Mouse (Mus musculus): Measurements from ENCODE around the gene Atrip. TPM values are rescaled to one million over a fixed set of nuclear protein-coding genes. Genes with fewer than 3 reads are reported as not detected.

Gene Atrip
- 3.4 and 6.5 TPM in 2 replicates for total RNA-seq (2015; ENCODE audit: low replicate concordance)
- 11.0 and 12.6 TPM in 2 replicates for total RNA-seq (2017; ENCODE audit: low replicate concordance)

DNA sequence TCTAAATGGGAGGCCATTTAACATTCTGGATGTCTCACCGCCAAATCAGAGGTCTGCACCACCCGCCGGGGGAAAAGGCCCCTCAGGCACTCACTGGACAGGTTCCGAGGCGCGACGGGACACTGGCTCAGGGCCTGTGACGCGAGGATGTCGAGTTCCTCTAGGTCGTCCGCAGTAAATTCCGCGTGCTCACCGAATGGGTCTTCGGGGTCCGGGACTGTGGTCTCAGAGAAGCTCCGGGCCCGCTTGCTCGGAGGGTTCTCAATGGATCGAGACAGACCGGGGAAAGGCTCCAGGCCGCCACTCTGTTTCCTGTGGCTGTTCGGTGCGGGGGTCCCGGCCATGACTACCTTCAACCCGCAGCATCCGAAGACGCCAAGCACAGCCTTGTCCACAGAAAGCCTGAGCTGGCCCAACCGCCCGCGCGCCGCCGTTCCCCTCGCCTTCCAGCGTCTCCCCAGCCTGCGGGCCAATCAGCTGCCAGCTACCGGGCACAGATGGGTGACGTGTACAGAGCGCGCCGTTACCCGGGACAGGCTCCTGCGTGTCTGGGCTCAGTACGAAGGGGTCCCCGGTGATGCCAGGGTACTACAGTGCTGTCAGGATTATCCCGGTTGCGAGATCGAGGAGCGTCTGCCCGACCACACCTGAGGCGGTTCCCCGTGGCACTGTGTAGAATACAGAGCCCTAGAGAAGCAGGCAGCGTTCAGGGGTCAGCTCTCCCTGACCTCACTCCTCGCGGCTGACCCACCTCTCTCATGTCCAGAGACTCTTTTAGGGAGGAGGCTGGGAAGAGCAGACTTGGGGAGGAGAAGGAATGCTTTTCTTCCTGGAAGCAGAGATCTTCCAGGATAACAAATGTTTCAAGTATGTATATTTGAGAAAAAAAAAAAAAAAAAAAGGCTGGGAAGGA lies at the start of gene Atrip:
Gene Atrip, minus strand, starts transcription at position 464 of the 913 bp plus-strand sequence.
- peak; percentile 100 for ATAC-seq (replicated peaks; ENCODE audit: low FRiP score, poor library complexity, severe bottlenecking)

- no peak for ATAC-seq (replicated peaks; ENCODE audit: low FRiP score, poor library complexity, severe bottlenecking)
Measured at GRCm38 (mm10) chr9:109123266-109123665, 49.3 kb upstream of the Atrip start.

- no peak for ATAC-seq (replicated peaks; ENCODE audit: low FRiP score, poor library complexity, severe bottlenecking)
Measured at GRCm38 (mm10) chr9:109122553-109123085, 48.7 kb upstream of the Atrip start.

GRCm38 (mm10) chr9:109120956-109121355 lies 47.0 kb upstream of the Atrip start:
- ATAC-seq (replicated peaks; ENCODE audit: low FRiP score, poor library complexity, severe bottlenecking), result no peak

DNA sequence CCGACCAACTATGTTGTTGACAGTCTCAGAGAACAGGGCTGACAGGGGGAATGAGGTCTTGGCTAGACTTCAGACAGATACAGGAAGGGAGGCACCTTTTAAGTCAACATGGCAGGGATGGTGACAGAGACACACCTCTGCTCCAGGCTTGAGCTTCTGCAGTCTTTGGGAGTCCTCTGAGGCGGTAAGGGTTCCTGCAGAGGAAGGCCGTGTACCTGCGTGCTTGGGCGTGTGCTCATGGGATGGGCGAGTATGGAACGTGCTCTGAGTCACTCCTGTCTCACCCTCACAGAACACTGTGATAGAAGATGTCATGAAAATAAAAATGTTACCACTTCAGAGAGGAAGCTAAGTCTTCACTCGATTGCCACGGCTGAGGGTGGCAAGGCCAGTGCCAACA lies 45.6 kb upstream of the Atrip start:
- no peak for ATAC-seq (replicated peaks; ENCODE audit: low FRiP score, poor library complexity, severe bottlenecking)

DNA sequence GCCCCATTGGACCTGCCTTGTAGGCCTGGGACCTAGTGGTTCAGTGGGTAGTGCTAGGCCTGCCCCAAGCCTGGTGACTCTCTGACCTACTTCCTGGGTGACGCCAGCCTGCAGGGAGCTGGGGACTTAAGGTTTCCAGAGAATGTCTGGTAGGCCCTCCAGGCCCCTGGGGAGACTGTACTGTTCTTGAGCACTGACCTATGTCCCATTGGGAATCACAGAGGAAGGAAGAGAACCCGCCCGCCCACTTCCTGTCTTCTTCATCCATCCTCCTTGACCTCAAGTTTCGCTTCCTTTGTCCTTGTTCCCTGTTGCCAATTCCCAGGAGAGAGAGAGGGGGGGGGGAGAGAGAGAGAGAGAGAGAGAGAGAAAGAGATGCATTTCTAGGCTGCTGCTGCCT lies 44.2 kb upstream of the Atrip start:
- no peak for ATAC-seq (replicated peaks; ENCODE audit: low FRiP score, poor library complexity, severe bottlenecking)

DNA sequence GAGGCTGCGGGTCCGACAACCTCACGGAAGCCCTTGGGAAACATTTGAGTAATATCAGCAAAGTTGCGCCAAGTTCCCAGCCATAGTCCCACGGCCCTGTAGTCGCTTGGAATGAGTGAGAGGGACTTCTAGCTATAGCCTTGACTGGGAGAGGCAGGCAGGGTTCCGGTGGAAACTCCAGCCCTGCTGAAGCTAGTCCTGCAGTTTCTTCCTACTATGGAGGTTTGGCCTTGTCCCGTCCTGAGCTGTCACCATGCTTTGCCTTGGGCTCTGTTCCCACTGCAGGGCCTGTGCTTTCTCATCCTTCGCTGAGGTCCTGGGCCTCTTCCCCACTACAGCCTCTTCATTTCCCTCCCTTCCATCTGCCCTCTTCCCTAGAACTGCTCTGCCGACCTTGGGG lies 42.3 kb upstream of the Atrip start:
- ATAC-seq (replicated peaks; ENCODE audit: low FRiP score, poor library complexity, severe bottlenecking), result no peak

DNA sequence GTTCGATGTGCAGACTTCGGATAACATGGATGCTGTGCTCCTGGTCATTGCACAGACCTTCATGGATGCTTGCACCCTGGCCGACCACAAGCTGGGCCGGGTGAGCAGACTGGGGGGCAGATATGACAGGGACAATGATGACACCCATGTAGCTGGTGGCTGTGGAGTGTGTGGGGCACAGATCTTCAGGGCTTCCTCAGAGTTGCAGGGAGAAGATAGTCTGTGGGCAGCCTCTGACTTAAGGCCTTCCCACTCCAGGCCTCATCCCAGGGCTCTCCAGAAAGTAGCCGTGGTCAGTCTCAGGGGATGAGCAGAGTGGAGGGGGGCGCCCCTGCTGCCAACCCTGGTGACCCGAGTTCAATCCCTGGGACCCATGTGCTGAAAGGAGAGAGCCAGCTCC lies 40.9 kb upstream of the Atrip start:
- ATAC-seq (replicated peaks; ENCODE audit: low FRiP score, poor library complexity, severe bottlenecking), result no peak

- ATAC-seq (replicated peaks; ENCODE audit: low FRiP score, poor library complexity, severe bottlenecking), result no peak
Measured at GRCm38 (mm10) chr9:109114276-109114675, 40.4 kb upstream of the Atrip start.

- no peak for ATAC-seq (replicated peaks; ENCODE audit: low FRiP score, poor library complexity, severe bottlenecking)
Measured at GRCm38 (mm10) chr9:109113331-109113730, 39.4 kb upstream of the Atrip start.

- no peak for ATAC-seq (replicated peaks; ENCODE audit: low FRiP score, poor library complexity, severe bottlenecking)
Measured at GRCm38 (mm10) chr9:109111591-109111990, 37.7 kb upstream of the Atrip start.

- no peak for ATAC-seq (replicated peaks; ENCODE audit: low FRiP score, poor library complexity, severe bottlenecking)
Measured at GRCm38 (mm10) chr9:109111101-109111500, 37.2 kb upstream of the Atrip start.

DNA sequence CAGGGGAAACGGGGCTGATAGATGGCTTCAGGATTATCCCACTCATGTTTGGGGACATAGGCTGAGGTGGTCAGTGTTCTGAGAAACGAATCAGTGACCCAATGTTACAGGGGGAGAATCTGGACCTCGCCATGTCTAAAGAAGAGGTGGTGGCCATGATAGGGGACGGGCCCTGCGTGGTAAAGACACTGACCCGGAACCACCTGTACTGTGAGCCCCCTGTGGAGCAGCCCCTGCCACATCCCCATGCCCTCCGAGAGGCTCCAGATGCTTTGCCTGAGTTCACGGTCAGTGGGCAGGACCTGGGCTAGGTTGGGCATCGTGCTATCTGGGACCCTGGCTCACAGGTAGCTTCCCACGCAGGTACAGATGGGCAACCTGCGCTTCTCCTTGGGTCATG lies 36.3 kb upstream of the Atrip start:
- ATAC-seq (replicated peaks; ENCODE audit: low FRiP score, poor library complexity, severe bottlenecking), result no peak

DNA sequence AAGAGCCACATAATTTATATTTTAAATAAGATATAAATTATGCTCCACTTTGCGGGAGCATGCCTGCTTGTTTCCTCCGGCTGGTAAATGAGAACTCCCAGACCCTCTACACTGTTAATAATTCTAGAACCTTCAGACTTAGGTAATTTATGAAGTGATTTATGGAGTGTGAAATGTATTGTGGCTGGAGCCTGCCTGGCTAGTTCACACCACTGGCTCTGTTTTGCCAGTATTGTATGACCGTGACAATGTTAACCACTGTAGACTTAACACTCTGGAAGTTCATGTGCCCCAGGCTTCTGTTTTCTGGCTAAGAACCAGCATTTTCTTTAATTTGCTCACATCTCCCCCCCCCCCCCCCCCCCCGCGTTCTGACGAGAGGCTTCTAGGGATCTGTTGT lies 33.4 kb upstream of the Atrip start:
- ATAC-seq (replicated peaks; ENCODE audit: low FRiP score, poor library complexity, severe bottlenecking), result no peak

GRCm38 (mm10) chr9:109105648-109106047 lies 31.7 kb upstream of the Atrip start:
- no peak for ATAC-seq (replicated peaks; ENCODE audit: low FRiP score, poor library complexity, severe bottlenecking)

DNA sequence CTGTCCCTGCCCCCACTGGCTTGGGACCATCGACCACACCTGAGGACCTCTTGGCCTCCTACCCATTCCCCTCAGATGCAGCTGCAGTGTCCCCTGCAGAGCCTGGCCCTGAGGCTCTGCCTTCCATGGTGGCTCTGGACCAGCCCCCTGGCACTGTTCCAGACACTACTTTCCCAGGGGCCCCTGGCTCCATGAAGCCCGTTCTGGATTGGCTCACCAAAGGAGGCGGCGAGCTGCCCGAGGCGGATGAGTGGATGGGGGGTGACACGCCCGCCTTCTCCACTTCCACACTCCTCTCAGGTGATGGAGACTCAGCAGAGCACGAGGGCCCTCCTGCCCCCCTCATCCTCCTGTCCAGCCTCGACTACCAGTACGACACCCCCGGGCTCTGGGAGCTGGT lies 31.1 kb upstream of the Atrip start:
- no peak for ATAC-seq (replicated peaks; ENCODE audit: low FRiP score, poor library complexity, severe bottlenecking)

- ATAC-seq (replicated peaks; ENCODE audit: low FRiP score, poor library complexity, severe bottlenecking), result no peak
Measured at GRCm38 (mm10) chr9:109104083-109104482, 30.2 kb upstream of the Atrip start.

GRCm38 (mm10) chr9:109103250-109103649 lies 29.3 kb upstream of the Atrip start:
- no peak for ATAC-seq (replicated peaks; ENCODE audit: low FRiP score, poor library complexity, severe bottlenecking)

DNA sequence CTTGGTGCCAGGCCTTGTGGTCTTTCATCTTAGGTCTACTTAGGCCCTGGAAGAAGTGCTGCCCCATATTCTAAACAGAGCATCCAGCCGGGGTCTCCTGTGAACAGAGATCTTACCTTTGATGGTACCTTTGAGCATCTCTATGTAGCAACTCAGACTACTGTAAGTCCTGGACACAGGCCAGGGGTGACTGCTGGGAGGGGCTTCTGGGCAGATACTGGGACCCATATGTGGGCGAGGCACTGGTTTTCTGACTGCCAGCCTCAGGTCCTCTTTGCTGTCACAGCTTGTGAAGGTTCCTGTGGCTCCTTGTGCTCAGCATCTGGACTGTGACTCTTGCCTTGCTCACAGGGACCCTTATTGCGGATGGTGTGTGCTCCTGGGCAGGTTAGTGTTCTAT lies 28.6 kb upstream of the Atrip start:
- no peak for ATAC-seq (replicated peaks; ENCODE audit: low FRiP score, poor library complexity, severe bottlenecking)

DNA sequence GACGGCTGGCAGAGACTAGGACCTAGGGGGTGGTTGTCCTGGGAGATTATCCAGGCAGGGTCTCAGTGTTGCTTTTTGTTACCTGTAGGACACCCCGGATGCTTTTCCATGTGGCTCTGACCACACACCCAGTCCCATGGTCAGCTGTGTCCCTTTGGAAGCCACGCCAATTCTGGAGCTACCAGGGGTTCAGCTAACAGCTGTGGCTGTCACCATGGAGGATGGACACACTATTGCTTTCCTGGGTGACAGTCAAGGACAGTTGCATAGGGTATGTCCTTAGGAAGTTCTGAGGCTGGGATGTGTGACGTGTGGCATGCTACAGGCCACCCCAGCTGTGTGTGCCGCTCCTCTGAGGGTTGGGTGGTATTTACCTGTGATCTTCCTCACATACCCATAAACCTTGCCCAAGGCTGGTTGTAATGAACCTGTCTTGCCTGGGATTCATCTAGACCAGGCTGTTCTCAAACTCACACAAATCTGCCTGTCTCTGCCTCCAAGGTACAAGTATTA lies 28.1 kb upstream of the Atrip start:
- no peak for ATAC-seq (replicated peaks; ENCODE audit: low FRiP score, poor library complexity, severe bottlenecking)

- ATAC-seq (replicated peaks; ENCODE audit: low FRiP score, poor library complexity, severe bottlenecking), result no peak
Measured at GRCm38 (mm10) chr9:109100307-109100928, 26.5 kb upstream of the Atrip start.
